Mouse (Mus musculus) urinary bladder, postnatal 4 days (tissue): ENCODE measurements around the gene Gbx1.

Source experiments
- DNase-seq, 2 experiments: peaks; one replicate each; pipeline ENCODE4 v3.0.0; 2021 to 2022; ENCODE audit warnings: low spot score in 2 of 2

Gene Gbx1

GRCm38 (mm10) chr5:24477909-24478308 lies 49.1 kb downstream of the Gbx1 start:
- DNase-seq: no peak

GRCm38 (mm10) chr5:24475476-24476241 lies 51.3 kb downstream of the Gbx1 start:
- peak; percentile 72 to 74 for DNase-seq

GRCm38 (mm10) chr5:24474723-24475261 lies 52.2 kb downstream of the Gbx1 start:
- peak in 1 of 2 experiments; percentile 45 for DNase-seq

GRCm38 (mm10) chr5:24474025-24474722 lies 52.8 kb downstream of the Gbx1 start:
- DNase-seq: peak in 1 of 2 experiments; percentile 54

GRCm38 (mm10) chr5:24472884-24473619 lies 54.0 kb downstream of the Gbx1 start:
- DNase-seq: no peak

- no peak for DNase-seq
Measured at GRCm38 (mm10) chr5:24470600-24470999, 56.4 kb downstream of the Gbx1 start.

- DNase-seq: no peak
Measured at GRCm38 (mm10) chr5:24466762-24467161, 60.2 kb downstream of the Gbx1 start.

GRCm38 (mm10) chr5:24455613-24456012 lies 71.4 kb downstream of the Gbx1 start:
- DNase-seq: no peak

GRCm38 (mm10) chr5:24455076-24455475 lies 71.9 kb downstream of the Gbx1 start:
- no peak for DNase-seq

GRCm38 (mm10) chr5:24453985-24454303 lies 73.1 kb downstream of the Gbx1 start:
- DNase-seq: no peak

GRCm38 (mm10) chr5:24453283-24453984 lies 73.6 kb downstream of the Gbx1 start:
- no peak for DNase-seq
